Mouse (Mus musculus) heart, adult 2 months (tissue): ENCODE results near the gene Rsad1.

Experiments used
- CTCF ChIP-seq: fragments of 200-600 bp; IDR thresholded peaks from 2 replicates; pipeline ENCODE4 v1.8.1; 2022; ENCODE audit warnings: antibody characterized with exemption, mild to moderate bottlenecking, moderate library complexity
- EP300 ChIP-seq: fragments of 200-500 bp; IDR thresholded peaks from 2 replicates; pipeline ENCODE4 v1.6.1; 2011; ENCODE audit warnings: low read depth, low read length, control low read depth; ENCODE audit not compliant: insufficient read depth

DNA sequence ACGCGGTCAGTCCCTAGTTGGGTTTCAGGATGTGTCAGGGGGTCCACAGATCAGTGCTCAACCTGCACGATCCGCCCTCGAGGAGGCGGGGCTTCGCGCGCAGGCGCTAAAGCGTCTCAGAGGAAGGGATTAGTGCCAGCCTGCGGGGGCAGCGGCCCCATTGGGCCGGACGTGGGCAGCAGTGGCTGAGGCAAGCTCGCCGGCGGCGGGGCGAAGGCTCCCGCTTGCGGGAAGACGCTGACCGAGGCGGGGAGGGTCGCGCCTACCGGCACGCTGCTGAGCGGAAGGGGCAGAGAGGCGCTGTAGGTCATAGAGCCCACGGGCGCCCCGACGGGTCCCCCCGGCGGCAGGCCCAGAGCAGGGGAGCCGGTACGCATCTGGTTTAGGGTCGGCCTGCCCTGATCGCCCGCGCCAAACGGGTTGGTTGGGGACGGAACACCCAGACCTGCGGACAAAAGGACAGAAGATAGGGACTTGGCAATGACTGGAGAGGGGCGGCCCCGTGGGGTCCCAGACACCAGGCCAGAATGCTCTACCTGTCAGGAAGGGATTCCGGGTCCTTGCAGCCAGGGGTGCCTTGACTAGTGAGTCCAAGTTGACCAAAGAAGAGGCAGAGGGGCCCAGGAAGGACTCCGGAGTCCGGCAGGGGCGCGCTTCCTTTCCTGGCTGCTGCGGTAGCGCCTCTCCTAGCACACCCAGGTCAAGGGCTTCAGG, 57.9 kb downstream of the Rsad1 start:
- TF ChIP-seq CTCF (no peak), EP300 (no peak)
